In genomic region chr12:40680551-40680950, GRCm38 (mm10) we compare ENCODE assay signal across 7 mouse cellular contexts.
DNase-seq lines count a peak whose midpoint lies in the region; TF ChIP-seq lines count a peak whose summit lies in the region.

No protein-coding gene starts in this region.

- no peak overlapping the region for H3K4me3 ChIP-seq in ES-Bruce4 (ENCODE audit: low read depth, low read length)

- TF ChIP-seq CTCF in ES-Bruce4 (IDR thresholded peaks at IDR 0.05; ENCODE audit: low read depth, low read length), result peak; percentile 57

- no peaks in the 10 kb centered on the region for H3K4me1 ChIP-seq in ES-Bruce4 (ENCODE audit: control insufficient read depth, insufficient read depth, low read length)

- H3K27me3 ChIP-seq in ES-Bruce4 (ENCODE audit: control insufficient read depth, insufficient read depth, low read length, poor library complexity, severe bottlenecking), result no peaks in the 10 kb centered on the region

- intact Hi-C loops in left cerebral cortex, postnatal 4 days (cut with DNase I), result loop anchor here (5.0 to 10.0 kb wide), 2 partner anchors 236 to 423 kb away; partner anchors contain the start of genes Dock4 and Zfp277

- H3K27ac ChIP-seq in ES-Bruce4 (ENCODE audit: insufficient read depth, low read length), result no peak overlapping the region

- no peak for TF ChIP-seq POLR2A in ES-Bruce4 (IDR thresholded peaks at IDR 0.05; ENCODE audit: insufficient read depth, low read length)

- no peaks in the 10 kb centered on the region for H3K36me3 ChIP-seq in ES-Bruce4 (ENCODE audit: control insufficient read depth, insufficient read depth, low read length, poor library complexity, severe bottlenecking)

- peak; percentile 45 for DNase-seq in left cerebral cortex, postnatal 4 days
- no peak for DNase-seq in left cerebral cortex, adult 9 months (ENCODE audit: low spot score in 2 of 2)
- DNase-seq in adipocyte (ENCODE audit: low spot score), result peak; percentile 41
- peak; percentile 1 for DNase-seq in gonadal fat pad, adult 2 months (ENCODE audit: low read depth)
- DNase-seq in lung, adult 18-20 months, result peak; percentile 18 to 51
- DNase-seq in thymus, adult 18-20 months, result peak; percentile 3 to 6

- no peak for TF ChIP-seq EP300 in ES-Bruce4 (IDR thresholded peaks at IDR 0.05; ENCODE audit: insufficient read depth, low read depth, low read length)

- H3K9me3 ChIP-seq in ES-Bruce4 (replicated peaks; ENCODE audit: control insufficient read depth, insufficient read depth, low read length, poor library complexity, severe bottlenecking), result no peaks in the 10 kb centered on the region

- H3K9ac ChIP-seq in ES-Bruce4 (ENCODE audit: low read depth, poor library complexity, severe bottlenecking), result no peak overlapping the region

Comparison
In these comparisons a context has a peak if more than half of its experiments do, and no peak if none do; other contexts are left out.
1. DNase-seq: peak in left cerebral cortex, postnatal 4 days (single experiment), adipocyte (single experiment), gonadal fat pad, adult 2 months (single experiment), lung, adult 18-20 months (2 of 2) and thymus, adult 18-20 months (2 of 2); none in left cerebral cortex, adult 9 months (0 of 2).